Mouse (Mus musculus) thymus, adult 18-20 months (tissue): ENCODE results near the gene Nrap.
A peak's percentile ranks its signal among the peaks of the same experiment; 100 is the strongest.

Experiments
- DNase-seq, 2 experiments: peaks; one replicate each; pipeline ENCODE4 v3.0.0; 2022; ENCODE audit warnings: mixed read lengths in 2 of 2

Gene Nrap

GRCm38 (mm10) chr19:56294654-56295399 is 95.0 kb downstream of the Nrap start:
- DNase-seq: peak in 1 of 2 experiments; percentile 15

- DNase-seq: no peak
Measured at GRCm38 (mm10) chr19:56292335-56292734, 97.5 kb downstream of the Nrap start.

DNA sequence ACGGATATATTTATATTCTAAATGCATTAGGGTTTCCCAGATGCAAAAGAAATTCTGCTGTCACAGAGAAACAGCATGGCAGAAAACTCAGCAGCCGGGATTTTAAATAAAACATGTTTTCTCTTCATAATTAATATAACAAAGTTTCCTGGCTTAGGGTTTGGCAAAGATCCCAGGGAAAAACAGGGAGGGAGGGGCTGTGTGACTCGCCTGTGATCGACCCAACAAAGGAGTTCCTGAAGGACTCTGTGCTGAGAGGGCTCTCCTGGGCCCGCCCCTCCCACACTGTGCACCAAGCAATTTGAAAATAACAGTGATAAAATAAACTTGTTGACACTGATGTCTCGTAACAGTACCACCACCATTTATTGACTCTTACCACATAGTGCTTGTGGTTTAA is 97.9 kb downstream of the Nrap start:
- DNase-seq: no peak

GRCm38 (mm10) chr19:56289642-56290041 is 100.2 kb downstream of the Nrap start:
- DNase-seq: no peak

GRCm38 (mm10) chr19:56288436-56288835 is 101.4 kb downstream of the Nrap start:
- no peak for DNase-seq

- DNase-seq: no peak
Measured at GRCm38 (mm10) chr19:56287580-56288367, 102.1 kb downstream of the Nrap start.

DNA sequence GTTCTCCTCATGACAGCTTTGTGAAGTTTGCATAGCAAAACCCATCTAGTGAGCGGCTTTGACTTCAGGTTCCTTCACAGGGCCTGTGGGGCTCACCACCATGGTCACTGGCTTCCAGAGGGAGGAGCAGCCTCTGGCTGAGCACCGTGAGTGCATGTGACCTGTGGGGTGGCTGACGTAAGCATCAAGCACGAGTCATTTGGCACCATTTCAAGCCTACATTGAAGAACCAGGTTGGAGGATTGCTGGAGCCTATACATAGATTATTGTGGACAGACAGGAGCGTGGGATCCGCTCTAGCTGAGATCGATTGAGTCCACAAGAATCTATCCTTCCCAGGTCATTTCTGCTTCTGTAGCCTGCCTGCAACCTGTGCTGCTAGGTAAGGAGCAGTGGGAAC is 103.0 kb downstream of the Nrap start, which contains the start of gene Habp2:
TSS of gene Habp2 (plus strand) at position 272 of the 400 bp plus-strand sequence.
- no peak for DNase-seq

DNA sequence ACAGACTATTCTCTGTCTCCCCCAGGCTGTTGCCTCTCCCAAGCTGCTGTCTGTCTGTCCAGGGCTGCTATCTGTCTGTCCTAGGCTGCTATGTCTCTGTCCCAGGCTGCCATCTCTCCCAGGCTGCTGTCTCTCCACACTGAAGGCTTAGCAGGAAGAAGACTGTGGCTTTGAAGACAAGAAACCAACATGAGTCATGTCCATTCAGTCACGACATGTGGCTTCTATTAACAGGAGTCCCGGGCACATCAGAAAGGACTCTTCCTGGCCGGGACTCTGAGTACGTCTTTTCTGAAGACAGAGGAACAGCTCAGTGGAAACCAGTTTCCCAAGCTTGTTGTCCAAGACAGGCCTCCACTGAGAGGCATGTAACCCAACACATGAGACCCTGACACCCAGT is 104.6 kb downstream of the Nrap start:
- DNase-seq: no peak

GRCm38 (mm10) chr19:56278366-56278765 is 111.5 kb downstream of the Nrap start:
- no peak for DNase-seq

DNA sequence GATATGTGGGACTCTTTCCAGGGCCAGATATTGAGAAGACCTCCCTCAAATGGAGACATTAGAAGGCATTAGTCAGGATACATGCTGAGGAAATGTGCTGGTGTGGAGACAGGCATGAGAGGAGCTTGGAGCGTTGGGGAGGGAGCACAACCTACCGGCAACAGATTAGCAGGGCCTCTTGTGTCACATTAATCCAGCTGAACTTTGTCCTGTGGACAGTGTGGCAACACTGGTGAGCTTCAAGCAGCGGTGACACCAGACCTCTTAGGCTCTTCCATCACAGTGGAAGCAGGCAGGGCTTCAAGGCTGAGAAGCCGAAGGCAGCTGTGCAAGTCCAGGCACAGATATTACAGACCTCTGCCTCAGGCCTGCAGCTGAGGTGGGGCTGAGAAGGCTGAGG is 111.9 kb downstream of the Nrap start:
- DNase-seq: no peak

- DNase-seq: no peak
Measured at GRCm38 (mm10) chr19:56277140-56277804, 112.6 kb downstream of the Nrap start.

DNA sequence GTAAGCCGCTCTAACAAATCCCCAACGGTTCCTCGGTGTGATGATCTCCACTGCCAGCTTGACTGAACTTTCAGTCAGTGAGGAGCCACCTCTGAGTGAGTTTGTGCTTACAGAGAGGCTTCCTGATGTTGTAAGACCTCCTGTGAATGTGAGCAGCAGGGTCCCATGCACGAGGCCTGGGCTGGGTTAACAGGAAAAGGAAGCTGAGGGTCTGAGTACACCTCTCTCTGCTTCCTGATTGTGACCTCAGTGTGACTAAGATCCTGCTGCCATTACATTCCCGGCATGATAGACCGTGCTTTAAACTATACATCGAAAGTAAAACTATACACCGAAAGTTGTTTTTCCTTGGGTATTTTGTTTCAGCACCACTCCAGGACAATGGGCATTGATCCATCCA is 117.8 kb downstream of the Nrap start:
- DNase-seq: no peak
